Mouse (Mus musculus) heart, embryonic 14.5 days (tissue): ENCODE results near the gene Gpx6. TPM values are rescaled to one million over a fixed set of nuclear protein-coding genes. Genes with fewer than 3 reads are reported as not detected.

Source experiments
- ATAC-seq: fragments of 200-750 bp; cut with Nextera tagmentation; 2 replicates; pipeline ENCODE4 v1.8.0; 2017; ENCODE audit warnings: low read depth, moderate TSS enrichment; ENCODE audit not compliant: insufficient number of reproducible peaks, insufficient read depth, low FRiP score
- H3K27ac ChIP-seq, 2 experiments: fragments of 200-500 bp in 1 of 2; fragments of 300-500 bp in 1 of 2; sonication (generic) in 1 of 2; replicated peaks in 1 of 2; 2 replicates each; pipeline ENCODE4 v1.5.1; 2012 to 2014; ENCODE audit warnings: low read depth in 2 of 2, low read length in 2 of 2, control low read depth in 1 of 2, mild to moderate bottlenecking in 1 of 2, mixed read lengths in 1 of 2; ENCODE audit not compliant: control insufficient read depth in 1 of 2, insufficient read depth in 1 of 2
- H3K27me3 ChIP-seq: fragments of 300-500 bp; sonication (generic); 2 replicates; pipeline ENCODE4 v1.6.1; 2014; ENCODE audit warnings: mild to moderate bottlenecking, low read length, control low read depth; ENCODE audit not compliant: control insufficient read depth, insufficient read depth
- H3K36me3 ChIP-seq: fragments of 300-500 bp; sonication (generic); 2 replicates; pipeline ENCODE4 v1.6.1; 2014; ENCODE audit warnings: mild to moderate bottlenecking, control low read depth, low read length, mixed read lengths; ENCODE audit not compliant: control insufficient read depth, insufficient read depth
- H3K4me1 ChIP-seq, 2 experiments: fragments of 200-500 bp in 1 of 2; fragments of 300-500 bp in 1 of 2; sonication (generic) in 1 of 2; 2 replicates each; pipeline ENCODE4 v1.6.1; 2012 to 2014; ENCODE audit warnings: low read length in 2 of 2, control low read depth in 1 of 2, mixed read lengths in 1 of 2; ENCODE audit not compliant: control insufficient read depth in 2 of 2, insufficient read depth in 2 of 2
- H3K4me2 ChIP-seq: fragments of 300-500 bp; sonication (generic); 2 replicates; pipeline ENCODE4 v1.6.1; 2014; ENCODE audit warnings: mild to moderate bottlenecking, low read length
- H3K4me3 ChIP-seq, 2 experiments: fragments of 200-500 bp in 1 of 2; fragments of 300-500 bp in 1 of 2; sonication (generic) in 1 of 2; 2 replicates each; pipeline ENCODE4 v1.5.1; 2012 to 2014; ENCODE audit warnings: low read length in 2 of 2, mild to moderate bottlenecking in 2 of 2, control low read depth in 1 of 2, low read depth in 1 of 2, moderate library complexity in 1 of 2; ENCODE audit not compliant: control insufficient read depth in 1 of 2, insufficient read depth in 1 of 2
- H3K9ac ChIP-seq: fragments of 300-500 bp; sonication (generic); 2 replicates; pipeline ENCODE4 v1.6.1; 2014; ENCODE audit warnings: mild to moderate bottlenecking, low read length
- H3K9me3 ChIP-seq: fragments of 300-500 bp; sonication (generic); 2 replicates; pipeline ENCODE4 v1.6.1; 2016; ENCODE audit warnings: low read length, control low read depth; ENCODE audit not compliant: control insufficient read depth
- WGBS: fragments of 180-500 bp; shearing (Covaris S2); extraction: QIAGEN DNeasy Blood & Tissue Kit; methylation state at CpG from one replicate; pipeline ENCODE4 v1.1.7; 2014; 5-methylcytosine and 5-hydroxymethylcytosine counted together
- polyA plus RNA-seq: library from polyadenylated mRNA; unstranded; fragments of >200 nt; fragmentation: Nextera tagmentation; extraction: Ambion mirVana; gene quantifications from 2 replicates; pipeline ENCODE4 v1.2.1, GENCODE M21; 2014

The Gpx6 gene
- polyA plus RNA-seq, result not detected in 2 replicates

- no peaks in the 10 kb centered on the region for H3K4me1 ChIP-seq
- H3K4me3 ChIP-seq, result no peak within 1 kb of the TSS
- H3K9me3 ChIP-seq, result no peaks in the 10 kb centered on the region
- no peak within 1 kb of the TSS for H3K9ac ChIP-seq
- no peak within 1 kb of the TSS for H3K4me2 ChIP-seq
- no peak for ATAC-seq
- no peak within 1 kb of the TSS for H3K27ac ChIP-seq
- WGBS, result 21% methylated on average over 3 of the region's 3 CpGs
- no peaks in the 10 kb centered on the region for H3K36me3 ChIP-seq
- H3K27me3 ChIP-seq, result no peaks in the 10 kb centered on the region
Observed at GRCm38 (mm10) chr13:21311926-21312325, at the start of gene Gpx6. Gene Gpx6, plus strand, starts transcription at chr13:21312125.

DNA sequence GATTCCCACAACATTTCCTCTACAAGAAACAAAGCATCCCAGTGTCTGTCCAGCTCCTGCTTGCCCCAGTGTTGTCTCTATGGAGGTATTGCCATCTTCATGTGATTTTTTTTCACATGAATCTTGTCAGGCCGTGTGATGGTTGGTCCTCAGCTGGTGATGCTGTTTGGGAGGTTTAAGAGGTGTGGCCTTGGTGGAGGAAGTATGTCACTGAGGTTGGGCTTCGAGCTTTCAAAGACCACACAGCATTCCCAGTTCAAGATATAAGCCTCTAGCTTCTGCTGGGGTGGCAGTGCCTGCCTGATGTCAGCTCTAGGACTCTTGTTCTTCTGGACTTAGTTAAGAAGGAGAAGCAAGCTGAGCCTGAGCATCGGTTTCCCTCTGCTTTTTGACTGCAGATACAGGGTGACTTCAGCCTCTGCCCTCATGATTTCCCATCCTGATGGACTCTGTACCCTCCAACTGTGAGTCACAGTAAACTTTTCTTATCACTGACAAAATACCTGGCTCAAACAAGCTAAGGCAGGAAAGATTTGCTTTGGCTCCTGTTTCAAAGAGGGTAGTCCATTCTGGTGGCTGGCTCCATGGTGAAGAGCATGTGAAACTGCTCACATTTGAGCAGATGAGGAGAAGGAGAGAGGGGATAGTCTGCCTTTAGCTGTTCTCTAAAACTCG is 49.0 kb upstream of the Gpx6 start:
- no peak overlapping the region for H3K9ac ChIP-seq
- 53% methylated on average over 4 of the region's 4 CpGs for WGBS
- no peaks in the 10 kb centered on the region for H3K36me3 ChIP-seq
- ATAC-seq, result no peak
- H3K4me2 ChIP-seq, result 0 out of 2 replicates have a peak overlapping the region, but pooled peaks have one; percentile 59
- H3K4me3 ChIP-seq, result no peak overlapping the region
- H3K4me1 ChIP-seq, result peaks cover 2 to 3% of the 10 kb centered on the region in 2 experiments; a peak in 1 of 4 replicates
- no peaks in the 10 kb centered on the region for H3K9me3 ChIP-seq
- H3K27me3 ChIP-seq, result peaks cover 2% of the 10 kb centered on the region; the same call in 1 of the 2 replicates
- H3K27ac ChIP-seq, result no peak overlapping the region

DNA sequence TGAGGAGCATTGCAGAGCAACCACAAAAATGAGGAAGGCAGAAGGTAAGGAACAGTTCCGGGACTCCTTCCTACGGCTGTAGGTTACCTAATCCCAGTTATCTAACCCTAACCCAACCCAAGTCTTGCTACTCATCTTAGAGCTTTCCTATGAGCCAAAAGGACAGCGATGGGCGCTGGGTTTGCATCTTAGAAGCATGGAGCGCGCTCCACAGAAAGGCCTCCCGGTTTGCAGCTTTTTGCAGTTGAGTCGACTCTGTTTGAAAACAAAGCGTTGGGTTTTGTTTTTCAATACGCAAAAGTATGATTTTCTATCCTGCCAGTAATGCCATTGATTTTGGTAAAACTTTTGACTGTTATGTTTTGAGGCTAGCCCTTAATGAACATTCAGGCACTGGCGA is 48.0 kb upstream of the Gpx6 start:
- WGBS, result 4% methylated on average over 11 of the region's 11 CpGs
- H3K36me3 ChIP-seq, result no peaks in the 10 kb centered on the region
- peak overlapping the region; percentile 38 to 63 for H3K4me3 ChIP-seq
- H3K4me1 ChIP-seq, result peaks cover under 1 to 2% of the 10 kb centered on the region in 2 experiments; a peak in 1 of 4 replicates
- no peaks in the 10 kb centered on the region for H3K9me3 ChIP-seq
- no peak for ATAC-seq
- no peaks in the 10 kb centered on the region for H3K27me3 ChIP-seq
- H3K9ac ChIP-seq, result 0 out of 2 replicates have a peak overlapping the region, but pooled peaks have one; percentile 49
- peak overlapping the region; percentile 59 for H3K4me2 ChIP-seq
- H3K27ac ChIP-seq, result no peak overlapping the region

GRCm38 (mm10) chr13:21264366-21264765 is 47.6 kb upstream of the Gpx6 start:
- H3K9me3 ChIP-seq, result no peaks in the 10 kb centered on the region
- peaks cover 0 to 2% of the 10 kb centered on the region in 2 experiments; a peak in 1 of 4 replicates for H3K4me1 ChIP-seq
- peak overlapping the region; percentile 59 for H3K4me2 ChIP-seq
- H3K4me3 ChIP-seq, result peak overlapping the region; percentile 38 to 63
- no peak overlapping the region for H3K27ac ChIP-seq
- ATAC-seq, result no peak
- under 1% methylated on average over 11 of the region's 11 CpGs for WGBS
- H3K9ac ChIP-seq, result 0 out of 2 replicates have a peak overlapping the region, but pooled peaks have one; percentile 49
- H3K36me3 ChIP-seq, result no peaks in the 10 kb centered on the region
- H3K27me3 ChIP-seq, result no peaks in the 10 kb centered on the region

GRCm38 (mm10) chr13:21265736-21266135 is 46.2 kb upstream of the Gpx6 start:
- no peak overlapping the region for H3K9ac ChIP-seq
- H3K27me3 ChIP-seq, result no peaks in the 10 kb centered on the region
- H3K4me2 ChIP-seq, result no peak overlapping the region
- no peaks in the 10 kb centered on the region; a peak in 1 of 4 replicates for H3K4me1 ChIP-seq
- 57% methylated on average over 2 of the region's 2 CpGs for WGBS
- H3K4me3 ChIP-seq, result no peak overlapping the region
- no peak for ATAC-seq
- no peak overlapping the region for H3K27ac ChIP-seq
- no peaks in the 10 kb centered on the region for H3K36me3 ChIP-seq
- H3K9me3 ChIP-seq, result no peaks in the 10 kb centered on the region

DNA sequence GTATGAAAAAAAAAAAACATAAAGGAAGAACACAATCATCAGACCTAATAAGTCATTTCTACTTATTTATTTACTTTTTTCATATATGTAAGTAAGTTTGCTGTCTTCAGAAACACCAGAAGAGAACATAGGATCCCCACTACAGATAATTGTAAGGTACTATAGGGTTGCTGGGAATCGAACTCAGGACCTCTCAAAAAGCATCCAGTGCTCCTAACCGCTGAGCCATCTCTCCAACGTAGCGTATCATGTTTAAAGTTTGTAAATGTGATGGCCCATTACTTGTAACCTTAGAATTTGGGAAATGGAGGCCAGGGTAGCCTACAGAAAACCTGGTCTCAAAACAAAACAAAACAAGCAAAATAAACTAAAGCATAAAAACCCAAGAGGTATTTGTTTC is 44.4 kb upstream of the Gpx6 start:
- Histone ChIP-seq H3K9ac (no peak overlapping the region), H3K4me2 (peak overlapping the region; percentile 37; the same call in 1 of the 2 replicates), H3K4me3 (no peak overlapping the region), H3K4me1 (no peaks in the 10 kb centered on the region; a peak in 1 of 4 replicates), H3K36me3 (no peaks in the 10 kb centered on the region), H3K27me3 (no peaks in the 10 kb centered on the region), H3K9me3 (no peaks in the 10 kb centered on the region), H3K27ac (no peak overlapping the region)
- WGBS, result 17% methylated on average over 4 of the region's 4 CpGs
- no peak for ATAC-seq

DNA sequence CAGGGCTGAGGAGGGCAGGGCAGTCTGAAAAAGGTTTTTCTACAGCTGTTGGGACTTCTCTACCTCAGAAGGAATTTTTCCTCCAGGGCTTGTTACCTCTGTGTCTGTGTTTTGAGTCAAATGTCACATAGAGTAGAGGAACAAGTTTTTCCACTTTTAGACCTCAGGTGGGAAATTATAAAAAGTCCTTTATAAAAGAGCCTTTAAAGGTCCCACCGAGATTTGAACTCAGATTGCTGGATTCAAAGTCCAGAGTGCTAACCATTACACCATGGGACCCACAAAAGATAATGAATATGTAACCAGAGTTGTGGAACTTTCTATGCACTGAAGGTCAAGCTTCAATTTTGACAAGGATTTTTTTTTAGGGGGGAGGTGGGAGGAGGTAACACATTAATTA is 43.7 kb upstream of the Gpx6 start:
- WGBS, result 7% methylated on average over 1 of the region's 1 CpGs
- Histone ChIP-seq H3K4me1 (no peaks in the 10 kb centered on the region; a peak in 1 of 4 replicates), H3K4me3 (no peak overlapping the region), H3K4me2 (peak overlapping the region; percentile 37; the same call in 1 of the 2 replicates), H3K27ac (no peak overlapping the region), H3K9ac (no peak overlapping the region), H3K9me3 (no peaks in the 10 kb centered on the region), H3K27me3 (no peaks in the 10 kb centered on the region), H3K36me3 (no peaks in the 10 kb centered on the region)
- ATAC-seq, result no peak
